Mouse (Mus musculus): ENCODE results near the gene Ccdc96.

Ccdc96 gene

GRCm38 (mm10) chr5:36484171-36484990 lies at the start of gene Ccdc96, which contains the start of gene Tada2b:
Gene Ccdc96, plus strand, starts transcription at chr5:36484588.
Gene Tada2b, minus strand, starts transcription at chr5:36484285.
- in situ Hi-C loops (cut with MboI, MseI): loop anchor here in 1 of 2 experiments (5.0 kb wide), 2 partner anchors 48 to 98 kb away; no protein-coding TSS in a partner anchor

- in situ Hi-C loops (cut with MboI, MseI): no loop called here
These were observed 47.5 kb upstream of the Ccdc96 start for GRCm38 (mm10) chr5:36436858-36437257.

GRCm38 (mm10) chr5:36440741-36441140 lies 43.6 kb upstream of the Ccdc96 start:
- in situ Hi-C loops (cut with MboI, MseI): no loop called here

- in situ Hi-C loops (cut with MboI, MseI): no loop called here
These were observed 39.8 kb upstream of the Ccdc96 start for GRCm38 (mm10) chr5:36444611-36445010.

- in situ Hi-C loops (cut with MboI, MseI): no loop called here
These were observed 39.4 kb upstream of the Ccdc96 start for GRCm38 (mm10) chr5:36445028-36445427.

- in situ Hi-C loops (cut with MboI, MseI): no loop called here
These were observed 38.1 kb upstream of the Ccdc96 start for GRCm38 (mm10) chr5:36446166-36446890.

GRCm38 (mm10) chr5:36447872-36448271 lies 36.5 kb upstream of the Ccdc96 start:
- in situ Hi-C loops (cut with MboI, MseI): no loop called here

- in situ Hi-C loops (cut with MboI, MseI): no loop called here
These were observed 34.6 kb upstream of the Ccdc96 start for GRCm38 (mm10) chr5:36449710-36450358.

- in situ Hi-C loops (cut with MboI, MseI): no loop called here
These were observed 33.3 kb upstream of the Ccdc96 start for GRCm38 (mm10) chr5:36451119-36451518.

- in situ Hi-C loops (cut with MboI, MseI): no loop called here
These were observed 32.5 kb upstream of the Ccdc96 start for GRCm38 (mm10) chr5:36451872-36452389.

GRCm38 (mm10) chr5:36452821-36453220 lies 31.6 kb upstream of the Ccdc96 start:
- in situ Hi-C loops (cut with MboI, MseI): no loop called here

- in situ Hi-C loops (cut with MboI, MseI): no loop called here
These were observed 26.7 kb upstream of the Ccdc96 start for GRCm38 (mm10) chr5:36457706-36458105.

GRCm38 (mm10) chr5:36458926-36459325 lies 25.5 kb upstream of the Ccdc96 start:
- in situ Hi-C loops (cut with MboI, MseI): no loop called here

GRCm38 (mm10) chr5:36460712-36461111 lies 23.7 kb upstream of the Ccdc96 start:
- in situ Hi-C loops (cut with MboI, MseI): loop anchor here (5.0 kb wide), 2 partner anchors 122 to 282 kb away; no protein-coding TSS in a partner anchor

GRCm38 (mm10) chr5:36461231-36461630 lies 23.2 kb upstream of the Ccdc96 start:
- in situ Hi-C loops (cut with MboI, MseI): loop anchor here (5.0 kb wide), 2 partner anchors 121 to 281 kb away; no protein-coding TSS in a partner anchor

- in situ Hi-C loops (cut with MboI, MseI): loop anchor here (5.0 kb wide), 2 partner anchors 119 to 279 kb away; no protein-coding TSS in a partner anchor
These were observed 21.6 kb upstream of the Ccdc96 start for GRCm38 (mm10) chr5:36462810-36463209.

- in situ Hi-C loops (cut with MboI, MseI): loop anchor here (5.0 kb wide), 2 partner anchors 119 to 279 kb away; no protein-coding TSS in a partner anchor
These were observed 21.0 kb upstream of the Ccdc96 start for GRCm38 (mm10) chr5:36463391-36463790.

- in situ Hi-C loops (cut with MboI, MseI): loop anchor here (5.0 kb wide), 2 partner anchors 117 to 277 kb away; no protein-coding TSS in a partner anchor
These were observed 19.4 kb upstream of the Ccdc96 start, which contains the start of gene Grpel1 for GRCm38 (mm10) chr5:36464709-36465661. Gene Grpel1, plus strand, starts transcription at chr5:36464998.

GRCm38 (mm10) chr5:36465889-36466288 lies 18.5 kb upstream of the Ccdc96 start:
- in situ Hi-C loops (cut with MboI, MseI): no loop called here

GRCm38 (mm10) chr5:36471206-36471605 lies 13.2 kb upstream of the Ccdc96 start:
- in situ Hi-C loops (cut with MboI, MseI): no loop called here

Data from T-helper 17 cell (primary cell).